Mouse (Mus musculus): ENCODE results near the gene Urod. TPM values are rescaled to one million over a fixed set of nuclear protein-coding genes. Genes with fewer than 3 reads are reported as not detected.

Gene Urod
- polyA plus RNA-seq (2014; fragmentation: Nextera tagmentation; extraction: Ambion mirVana): 97.3 and 110 TPM in 2 replicates

DNA sequence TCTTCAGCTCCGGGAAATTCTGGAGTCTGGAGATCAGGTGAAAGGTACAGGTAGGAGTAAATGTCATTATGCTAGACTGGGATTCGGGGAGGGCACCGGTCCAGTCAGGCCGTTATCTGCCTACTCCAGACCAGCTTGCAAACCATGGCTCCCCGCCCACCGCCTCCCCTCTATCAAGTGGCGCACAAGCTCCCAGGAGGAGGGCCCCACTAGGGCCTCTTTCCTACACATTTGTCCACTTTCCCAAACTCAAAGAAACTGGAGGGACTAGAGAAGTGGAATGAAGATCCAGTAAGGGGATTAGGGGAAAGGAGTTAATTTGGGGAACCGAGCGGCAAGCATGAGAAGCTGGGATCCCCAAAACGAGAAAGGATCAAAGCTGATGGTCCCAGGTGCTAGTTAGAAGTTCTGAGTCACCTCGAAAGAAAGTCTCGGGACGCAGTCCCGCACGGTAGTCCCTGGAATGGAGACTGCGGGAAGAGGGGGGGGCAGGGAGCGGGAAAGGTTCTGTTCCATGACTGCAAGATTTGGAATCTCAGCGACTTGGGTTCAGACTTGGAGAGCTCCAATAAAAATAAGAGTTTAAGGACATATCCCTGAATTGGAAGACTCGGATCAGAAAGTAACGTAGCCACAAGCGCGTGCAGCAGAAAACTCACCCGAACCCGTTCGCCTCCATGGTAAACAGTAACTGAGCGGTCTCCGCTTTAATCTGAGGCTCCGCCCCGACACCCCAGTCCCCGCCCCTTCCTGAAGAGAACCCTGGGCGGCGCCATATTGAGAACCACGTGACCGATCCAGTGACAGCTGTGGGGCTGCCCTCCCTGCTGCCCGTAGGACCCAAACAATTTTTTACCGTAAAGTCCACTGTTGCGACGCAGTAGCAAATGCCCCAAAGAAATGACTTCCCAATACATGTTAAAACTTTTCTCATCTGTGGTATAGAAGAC lies at the start of gene Urod:
TSS of gene Urod (minus strand) at position 742 of the 950 bp plus-strand sequence.
- no peaks in the 10 kb centered on the region for H3K9me3 ChIP-seq (ENCODE audit: control insufficient read depth, low read length)
- H3K9ac ChIP-seq (ENCODE audit: low read depth, low read length): peak within 1 kb of the TSS; percentile 79
- ATAC-seq (ENCODE audit: low FRiP score): peak; percentile 88
- no peaks in the 10 kb centered on the region for H3K27me3 ChIP-seq (ENCODE audit: control insufficient read depth, insufficient read depth, low read length)
- H3K4me1 ChIP-seq (replicated peaks; ENCODE audit: control insufficient read depth, insufficient read depth, low read length): 0 out of 2 replicates have a peak, but pooled peaks cover 2% of the 10 kb centered on the region
- H3K4me3 ChIP-seq (ENCODE audit: low read depth, low read length): peak within 1 kb of the TSS; percentile 94
- under 1% methylated on average over 38 of the region's 38 CpGs for WGBS
- DNase-seq (ENCODE audit: low spot score): peak; percentile 96
- H3K36me3 ChIP-seq (ENCODE audit: control insufficient read depth, insufficient read depth, low read length): no peaks in the 10 kb centered on the region
- H3K27ac ChIP-seq (ENCODE audit: low read depth, low read length): peak within 1 kb of the TSS; percentile 83
- peak within 1 kb of the TSS; percentile 97 for H3K4me2 ChIP-seq (replicated peaks; ENCODE audit: low read depth, low read length)

- H3K4me3 ChIP-seq (ENCODE audit: low read depth, low read length): no peak overlapping the region
- peak overlapping the region; percentile 67 for H3K27ac ChIP-seq (ENCODE audit: low read depth, low read length)
- H3K36me3 ChIP-seq (ENCODE audit: control insufficient read depth, insufficient read depth, low read length): no peaks in the 10 kb centered on the region
- H3K9ac ChIP-seq (ENCODE audit: low read depth, low read length): no peak overlapping the region
- H3K4me1 ChIP-seq (replicated peaks; ENCODE audit: control insufficient read depth, insufficient read depth, low read length): no peaks in the 10 kb centered on the region
- 66% methylated on average over 4 of the region's 4 CpGs for WGBS
- H3K27me3 ChIP-seq (ENCODE audit: control insufficient read depth, insufficient read depth, low read length): no peaks in the 10 kb centered on the region
- no peaks in the 10 kb centered on the region for H3K9me3 ChIP-seq (ENCODE audit: control insufficient read depth, low read length)
- no peak overlapping the region for H3K4me2 ChIP-seq (replicated peaks; ENCODE audit: low read depth, low read length)
- DNase-seq (ENCODE audit: low spot score): no peak
- no peak for ATAC-seq (ENCODE audit: low FRiP score)
These were observed 47.1 kb upstream of the Urod start for GRCm38 (mm10) chr4:117041283-117041721.

GRCm38 (mm10) chr4:117040791-117041190 lies 46.6 kb upstream of the Urod start:
- WGBS: 62% methylated on average over 1 of the region's 1 CpGs
- H3K4me2 ChIP-seq (replicated peaks; ENCODE audit: low read depth, low read length): no peak overlapping the region
- no peaks in the 10 kb centered on the region for H3K9me3 ChIP-seq (ENCODE audit: control insufficient read depth, low read length)
- no peaks in the 10 kb centered on the region for H3K27me3 ChIP-seq (ENCODE audit: control insufficient read depth, insufficient read depth, low read length)
- H3K4me1 ChIP-seq (replicated peaks; ENCODE audit: control insufficient read depth, insufficient read depth, low read length): no peaks in the 10 kb centered on the region
- no peak overlapping the region; the same call in none of the 2 replicates for H3K27ac ChIP-seq (ENCODE audit: low read depth, low read length)
- no peak overlapping the region for H3K4me3 ChIP-seq (ENCODE audit: low read depth, low read length)
- ATAC-seq (ENCODE audit: low FRiP score) (no peak), DNase-seq (ENCODE audit: low spot score) (no peak)
- no peak overlapping the region for H3K9ac ChIP-seq (ENCODE audit: low read depth, low read length)
- no peaks in the 10 kb centered on the region for H3K36me3 ChIP-seq (ENCODE audit: control insufficient read depth, insufficient read depth, low read length)

DNA sequence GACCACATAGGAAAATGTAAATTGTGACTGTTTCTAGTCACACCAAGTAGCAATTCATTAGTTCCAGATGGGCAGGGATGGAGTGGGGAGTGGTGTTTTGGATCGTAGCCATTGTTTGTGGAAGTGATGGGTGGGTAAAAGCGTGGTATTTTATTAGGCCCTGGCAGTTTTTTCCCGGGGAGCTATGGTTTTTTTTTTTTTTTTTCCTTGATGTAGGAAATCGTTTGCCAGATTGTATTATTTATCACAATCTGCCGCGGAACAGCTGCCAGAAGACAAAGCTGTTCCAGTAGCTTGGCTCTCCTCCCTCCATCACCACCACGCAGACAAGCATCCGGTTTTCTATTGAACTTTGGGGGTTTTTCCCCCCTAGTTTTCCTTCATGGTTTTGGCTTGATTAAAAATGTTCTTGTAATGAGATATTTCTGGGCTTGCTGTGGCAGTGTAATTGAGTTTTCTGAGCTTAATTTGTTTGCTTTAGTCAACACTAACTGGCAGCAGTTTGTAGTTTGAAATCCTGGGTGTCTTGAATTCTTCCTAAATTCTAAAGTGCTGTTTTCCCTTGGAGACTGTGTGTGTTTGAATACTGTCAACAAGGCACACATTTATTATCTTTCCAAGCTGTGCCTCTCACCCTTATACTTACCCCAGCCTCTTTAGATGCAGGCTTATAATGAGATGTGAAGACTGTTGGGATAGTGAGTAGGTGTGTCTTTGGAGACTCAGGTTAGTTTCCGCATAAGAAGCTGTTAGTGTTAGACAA lies 45.9 kb upstream of the Urod start:
- no peak overlapping the region for H3K9ac ChIP-seq (ENCODE audit: low read depth, low read length)
- H3K27me3 ChIP-seq (ENCODE audit: control insufficient read depth, insufficient read depth, low read length): no peaks in the 10 kb centered on the region
- no peaks in the 10 kb centered on the region for H3K4me1 ChIP-seq (replicated peaks; ENCODE audit: control insufficient read depth, insufficient read depth, low read length)
- no peak for ATAC-seq (ENCODE audit: low FRiP score)
- H3K27ac ChIP-seq (ENCODE audit: low read depth, low read length): peak overlapping the region; percentile 18
- H3K4me2 ChIP-seq (replicated peaks; ENCODE audit: low read depth, low read length): no peak overlapping the region
- peak; percentile 48 for DNase-seq (ENCODE audit: low spot score)
- H3K9me3 ChIP-seq (ENCODE audit: control insufficient read depth, low read length): no peaks in the 10 kb centered on the region
- no peaks in the 10 kb centered on the region for H3K36me3 ChIP-seq (ENCODE audit: control insufficient read depth, insufficient read depth, low read length)
- H3K4me3 ChIP-seq (ENCODE audit: low read depth, low read length): no peak overlapping the region
- 41% methylated on average over 9 of the region's 9 CpGs for WGBS

- no peaks in the 10 kb centered on the region for H3K9me3 ChIP-seq (ENCODE audit: control insufficient read depth, low read length)
- no peak overlapping the region for H3K4me3 ChIP-seq (ENCODE audit: low read depth, low read length)
- ATAC-seq (ENCODE audit: low FRiP score) (no peak), DNase-seq (ENCODE audit: low spot score) (no peak)
- H3K9ac ChIP-seq (ENCODE audit: low read depth, low read length): no peak overlapping the region
- 86% methylated on average over 1 of the region's 1 CpGs for WGBS
- no peak overlapping the region for H3K27ac ChIP-seq (ENCODE audit: low read depth, low read length)
- H3K27me3 ChIP-seq (ENCODE audit: control insufficient read depth, insufficient read depth, low read length): no peaks in the 10 kb centered on the region
- H3K4me2 ChIP-seq (replicated peaks; ENCODE audit: low read depth, low read length): no peak overlapping the region
- no peaks in the 10 kb centered on the region for H3K36me3 ChIP-seq (ENCODE audit: control insufficient read depth, insufficient read depth, low read length)
- H3K4me1 ChIP-seq (replicated peaks; ENCODE audit: control insufficient read depth, insufficient read depth, low read length): no peaks in the 10 kb centered on the region
These were observed 36.9 kb upstream of the Urod start for GRCm38 (mm10) chr4:117031105-117031504.

- Histone ChIP-seq H3K4me2 (replicated peaks; ENCODE audit: low read depth, low read length) (no peak overlapping the region), H3K4me1 (replicated peaks; ENCODE audit: control insufficient read depth, insufficient read depth, low read length) (no peaks in the 10 kb centered on the region), H3K9me3 (ENCODE audit: control insufficient read depth, low read length) (no peaks in the 10 kb centered on the region), H3K4me3 (ENCODE audit: low read depth, low read length) (no peak overlapping the region), H3K36me3 (ENCODE audit: control insufficient read depth, insufficient read depth, low read length) (no peaks in the 10 kb centered on the region), H3K9ac (ENCODE audit: low read depth, low read length) (no peak overlapping the region), H3K27me3 (ENCODE audit: control insufficient read depth, insufficient read depth, low read length) (no peaks in the 10 kb centered on the region), H3K27ac (ENCODE audit: low read depth, low read length) (no peak overlapping the region)
- no peak for ATAC-seq (ENCODE audit: low FRiP score)
- DNase-seq (ENCODE audit: low spot score): no peak
- 95% methylated on average over 4 of the region's 4 CpGs for WGBS
These were observed 29.3 kb upstream of the Urod start for GRCm38 (mm10) chr4:117023469-117023868.

- Histone ChIP-seq H3K27ac (ENCODE audit: low read depth, low read length) (no peak within 1 kb of the TSS), H3K4me2 (replicated peaks; ENCODE audit: low read depth, low read length) (peak within 1 kb of the TSS; percentile 74), H3K4me1 (replicated peaks; ENCODE audit: control insufficient read depth, insufficient read depth, low read length) (no peaks in the 10 kb centered on the region), H3K27me3 (ENCODE audit: control insufficient read depth, insufficient read depth, low read length) (no peaks in the 10 kb centered on the region), H3K9ac (ENCODE audit: low read depth, low read length) (peak within 1 kb of the TSS; percentile 81), H3K9me3 (ENCODE audit: control insufficient read depth, low read length) (no peaks in the 10 kb centered on the region), H3K4me3 (ENCODE audit: low read depth, low read length) (peak within 1 kb of the TSS; percentile 84), H3K36me3 (ENCODE audit: control insufficient read depth, insufficient read depth, low read length) (no peaks in the 10 kb centered on the region)
- peak; percentile 94 for DNase-seq (ENCODE audit: low spot score)
- WGBS: under 1% methylated on average over 61 of the region's 61 CpGs
- peak; percentile 96 for ATAC-seq (ENCODE audit: low FRiP score)
These were observed 25.3 kb upstream of the Urod start, which contains the start of gene Eif2b3 for GRCm38 (mm10) chr4:117019206-117020134. Gene Eif2b3 (plus strand): TSS chr4:117019402.

GRCm38 (mm10) chr4:117018327-117018726 lies 24.1 kb upstream of the Urod start:
- no peak for DNase-seq (ENCODE audit: low spot score)
- Histone ChIP-seq H3K27ac (ENCODE audit: low read depth, low read length) (no peak overlapping the region), H3K9me3 (ENCODE audit: control insufficient read depth, low read length) (no peaks in the 10 kb centered on the region), H3K27me3 (ENCODE audit: control insufficient read depth, insufficient read depth, low read length) (no peaks in the 10 kb centered on the region), H3K4me2 (replicated peaks; ENCODE audit: low read depth, low read length) (no peak overlapping the region), H3K9ac (ENCODE audit: low read depth, low read length) (no peak overlapping the region), H3K36me3 (ENCODE audit: control insufficient read depth, insufficient read depth, low read length) (no peaks in the 10 kb centered on the region), H3K4me3 (ENCODE audit: low read depth, low read length) (no peak overlapping the region), H3K4me1 (replicated peaks; ENCODE audit: control insufficient read depth, insufficient read depth, low read length) (no peaks in the 10 kb centered on the region)
- ATAC-seq (ENCODE audit: low FRiP score): no peak
- 82% methylated on average over 7 of the region's 7 CpGs for WGBS
